In genomic region chr2:151536618-151536974, GRCm38 (mm10) we compare ENCODE assay signal across 10 mouse cellular contexts. TPM values are rescaled to one million over a fixed set of nuclear protein-coding genes. Genes with fewer than 3 reads are reported as not detected.
DNase-seq lines count a peak whose midpoint lies in the region; ATAC-seq and TF ChIP-seq lines count a peak whose summit lies in the region.
"Had no signal": no experiment of that assay in that cellular context is flagged by ENCODE, and none has a peak within 500 bp of the region (broad histone marks: within the 10 kb centered on the region; RNA-seq: fewer than 3 reads in every experiment).

No protein-coding gene starts in this region.

- no peak overlapping the region for H3K9ac ChIP-seq in intestine, postnatal 0 days (ENCODE audit: low read depth, low read length)
- H3K9ac ChIP-seq in lung, embryonic 15.5 days, result peak overlapping the region; percentile 29
- H3K9ac ChIP-seq in stomach, embryonic 15.5 days, result no peak overlapping the region
- H3K9ac ChIP-seq: neural tube, embryonic 12.5 days had no signal

- peak; percentile 53; the same call in 1 of the 2 replicates for ATAC-seq in intestine, postnatal 0 days
- peak; percentile 70; the same call in 1 of the 2 replicates for ATAC-seq in lung, embryonic 15.5 days (ENCODE audit: borderline replicate concordance, extremely low read depth, low FRiP score, low TSS enrichment)
- ATAC-seq in stomach, embryonic 15.5 days (ENCODE audit: insufficient read depth, low FRiP score, low read depth), result peak; percentile 48; the same call in 1 of the 2 replicates
- ATAC-seq in cerebellum, adult (ENCODE audit: insufficient number of reproducible peaks, low FRiP score, low TSS enrichment), result no peak

- 28% methylated on average over 5 of the region's 5 CpGs for WGBS in intestine, postnatal 0 days
- 11% methylated on average over 5 of the region's 5 CpGs for WGBS in lung, embryonic 15.5 days
- WGBS in stomach, embryonic 15.5 days, result 30% methylated on average over 5 of the region's 5 CpGs

- H3K4me2 ChIP-seq in intestine, postnatal 0 days (replicated peaks; ENCODE audit: low read depth), result 0 out of 2 replicates have a peak overlapping the region, but pooled peaks have one; percentile 0
- peak overlapping the region; percentile 28 for H3K4me2 ChIP-seq in lung, embryonic 15.5 days
- peak overlapping the region; percentile 16 for H3K4me2 ChIP-seq in stomach, embryonic 15.5 days
- H3K4me2 ChIP-seq: neural tube, embryonic 12.5 days had no signal

- H3K4me3 ChIP-seq in intestine, postnatal 0 days (ENCODE audit: low read depth, low read length), result no peak overlapping the region
- no peak overlapping the region for H3K4me3 ChIP-seq in lung, embryonic 15.5 days
- H3K4me3 ChIP-seq in stomach, embryonic 15.5 days (replicated peaks), result no peak overlapping the region
- H3K4me3 ChIP-seq: neural tube, embryonic 12.5 days had no signal

- H3K27ac ChIP-seq in intestine, postnatal 0 days (ENCODE audit: low read depth, low read length), result no peak overlapping the region
- peak overlapping the region; percentile 90 for H3K27ac ChIP-seq in lung, embryonic 15.5 days
- H3K27ac ChIP-seq in stomach, embryonic 15.5 days, result peak overlapping the region; percentile 81
- H3K27ac ChIP-seq: neural tube, embryonic 12.5 days had no signal

- H3K9me3 ChIP-seq in intestine, postnatal 0 days (ENCODE audit: control insufficient read depth), result no peaks in the 10 kb centered on the region
- no peaks in the 10 kb centered on the region for H3K9me3 ChIP-seq in lung, embryonic 15.5 days
- H3K9me3 ChIP-seq in stomach, embryonic 15.5 days, result no peaks in the 10 kb centered on the region
- H3K9me3 ChIP-seq: G1E; neural tube, embryonic 12.5 days had no signal

- no peaks in the 10 kb centered on the region for H3K27me3 ChIP-seq in intestine, postnatal 0 days (replicated peaks; ENCODE audit: control insufficient read depth, insufficient read depth, low read length)
- H3K27me3 ChIP-seq in lung, embryonic 15.5 days, result no peaks in the 10 kb centered on the region
- no peaks in the 10 kb centered on the region for H3K27me3 ChIP-seq in stomach, embryonic 15.5 days (replicated peaks)
- H3K27me3 ChIP-seq: neural tube, embryonic 12.5 days had no signal

- H3K4me1 ChIP-seq in intestine, postnatal 0 days (replicated peaks; ENCODE audit: control insufficient read depth, insufficient read depth, low read length), result 0 out of 2 replicates have a peak, but pooled peaks cover 5% of the 10 kb centered on the region
- peaks cover 28% of the 10 kb centered on the region for H3K4me1 ChIP-seq in lung, embryonic 15.5 days
- peaks cover 9% of the 10 kb centered on the region; the same call in 1 of the 2 replicates for H3K4me1 ChIP-seq in stomach, embryonic 15.5 days

- no peak for TF ChIP-seq CTCF in intestine, postnatal 0 days (IDR thresholded peaks at IDR 0.05; ENCODE audit: low read depth)

- peak; percentile 32 for DNase-seq in gastrocnemius, postnatal 14 days
- no peak for DNase-seq in gastrocnemius, adult 18-20 months (ENCODE audit: low spot score)
- DNase-seq in urinary bladder, postnatal 14 days (ENCODE audit: low spot score), result peak; percentile 86
- DNase-seq in urinary bladder, adult 2 months (ENCODE audit: low spot score), result no peak

- intact Hi-C loops in gastrocnemius, postnatal 14 days (cut with DNase I; ENCODE audit: low total_unique reads), result no loop called here

- no peaks in the 10 kb centered on the region for H3K36me3 ChIP-seq in intestine, postnatal 0 days (ENCODE audit: control insufficient read depth, insufficient read depth)
- H3K36me3 ChIP-seq in lung, embryonic 15.5 days, result no peaks in the 10 kb centered on the region
- no peaks in the 10 kb centered on the region for H3K36me3 ChIP-seq in stomach, embryonic 15.5 days
- H3K36me3 ChIP-seq: G1E; neural tube, embryonic 12.5 days had no signal

RNA-seq across cellular contexts. Expression of gene Fkbp1a, which starts 5.7 kb away (rescaled TPM):
- 100 to 1,000 TPM; 190 to 225 TPM for total RNA-seq in gastrocnemius, postnatal 14 days (2021)
- 100 to 1,000 TPM; 157 to 163 TPM for total RNA-seq in gastrocnemius, adult 18-20 months (2021)
- 157 and 242 TPM in 2 replicates for polyA plus RNA-seq in urinary bladder, adult 2 months (2012; rRNA removed)
- polyA plus RNA-seq in intestine, postnatal 0 days (2015; fragmentation: Nextera tagmentation; extraction: Ambion mirVana), result 370 and 377 TPM in 2 replicates
- 776 and 781 TPM in 2 replicates for polyA plus RNA-seq in lung, embryonic 15.5 days (2015; fragmentation: Nextera tagmentation; extraction: Ambion mirVana)
- 586 and 594 TPM in 2 replicates for polyA plus RNA-seq in stomach, embryonic 15.5 days (2015; fragmentation: Nextera tagmentation; extraction: Ambion mirVana)

RNA-seq across cellular contexts. Expression of gene Sdcbp2, which starts 35.8 kb away (rescaled TPM):
- total RNA-seq in gastrocnemius, postnatal 14 days (2021), result under 1 TPM; 0.64 to 0.91 TPM
- 1 to 10 TPM in 1 of 2 experiments, under 1 TPM in 1; 0.74 to 1.2 TPM for total RNA-seq in gastrocnemius, adult 18-20 months (2021)
- 32.0 and 49.0 TPM in 2 replicates for polyA plus RNA-seq in urinary bladder, adult 2 months (2012; rRNA removed)
- polyA plus RNA-seq in intestine, postnatal 0 days (2015; fragmentation: Nextera tagmentation; extraction: Ambion mirVana), result 55.2 and 66.7 TPM in 2 replicates
- 0.70 and 1.1 TPM in 2 replicates for polyA plus RNA-seq in lung, embryonic 15.5 days (2015; fragmentation: Nextera tagmentation; extraction: Ambion mirVana)
- polyA plus RNA-seq in stomach, embryonic 15.5 days (2015; fragmentation: Nextera tagmentation; extraction: Ambion mirVana), result 19.2 and 19.3 TPM in 2 replicates
- total RNA-seq: G1E had no signal

RNA-seq across cellular contexts. Expression of gene Nsfl1c, which starts 42.6 kb away (rescaled TPM):
- 10 to 100 TPM; 81.0 to 92.0 TPM for total RNA-seq in gastrocnemius, postnatal 14 days (2021)
- total RNA-seq in gastrocnemius, adult 18-20 months (2021), result 10 to 100 TPM; 81.6 to 83.1 TPM
- polyA plus RNA-seq in urinary bladder, adult 2 months (2012; rRNA removed), result 107 and 114 TPM in 2 replicates
- 92.8 and 99.3 TPM in 2 replicates for polyA plus RNA-seq in intestine, postnatal 0 days (2015; fragmentation: Nextera tagmentation; extraction: Ambion mirVana)
- polyA plus RNA-seq in lung, embryonic 15.5 days (2015; fragmentation: Nextera tagmentation; extraction: Ambion mirVana), result 227 and 235 TPM in 2 replicates
- 174 and 201 TPM in 2 replicates for polyA plus RNA-seq in stomach, embryonic 15.5 days (2015; fragmentation: Nextera tagmentation; extraction: Ambion mirVana)

Comparison
In these comparisons a context has a peak if more than half of its experiments do, and no peak if none do; other contexts are left out.
1. DNase-seq: peak in gastrocnemius, postnatal 14 days (single experiment) and urinary bladder, postnatal 14 days (single experiment); none in gastrocnemius, adult 18-20 months (single experiment) and urinary bladder, adult 2 months (single experiment).
2. Peak in every context shown above with its lines, with median percentiles within 50 percentile points of each other: H3K4me2 ChIP-seq.